Mouse (Mus musculus): ENCODE data around the gene Kcnf1. TPM values are rescaled to one million over a fixed set of nuclear protein-coding genes. Genes with fewer than 3 reads are reported as not detected.

Kcnf1 gene
- polyA plus RNA-seq, 1 experiment: 0.25 TPM

DNA sequence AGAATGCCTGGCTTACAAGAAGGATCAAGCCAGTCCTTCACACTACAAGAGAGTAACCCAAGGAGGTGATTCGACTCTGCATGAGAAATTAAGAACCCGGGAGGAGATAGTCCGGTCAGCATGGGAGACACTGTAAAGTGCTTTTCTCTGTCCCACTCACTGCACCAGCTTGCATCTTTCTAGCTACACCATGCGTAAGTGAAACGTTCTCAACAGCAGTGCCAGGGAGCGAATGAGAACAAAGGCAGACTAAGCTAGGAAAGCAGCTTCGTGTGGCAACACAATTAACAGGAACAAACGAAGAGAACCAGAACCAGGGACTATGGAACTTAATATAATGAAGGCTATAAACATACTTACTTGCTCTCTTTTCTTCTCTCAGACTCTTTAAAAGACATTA lies 41.7 kb upstream of the Kcnf1 start:
- no peak overlapping the region for H3K9ac ChIP-seq (ENCODE audit: low read depth, poor library complexity, severe bottlenecking)
- no peak overlapping the region for H3K27ac ChIP-seq (ENCODE audit: insufficient read depth, low read length)
- H3K36me3 ChIP-seq (ENCODE audit: control insufficient read depth, insufficient read depth, low read length, poor library complexity, severe bottlenecking): no peaks in the 10 kb centered on the region
- H3K4me1 ChIP-seq (ENCODE audit: control insufficient read depth, insufficient read depth, low read length): no peaks in the 10 kb centered on the region
- TF ChIP-seq POLR2A (IDR thresholded peaks at IDR 0.05; ENCODE audit: insufficient read depth, low read length) (no peak), CTCF (IDR thresholded peaks at IDR 0.05; ENCODE audit: low read depth, low read length) (no peak), EP300 (IDR thresholded peaks at IDR 0.05; ENCODE audit: insufficient read depth, low read depth, low read length) (no peak)
- H3K9me3 ChIP-seq (replicated peaks; ENCODE audit: control insufficient read depth, insufficient read depth, low read length, poor library complexity, severe bottlenecking): 0 out of 2 replicates have a peak, but pooled peaks cover 2% of the 10 kb centered on the region
- no peaks in the 10 kb centered on the region for H3K27me3 ChIP-seq (ENCODE audit: control insufficient read depth, insufficient read depth, low read length, poor library complexity, severe bottlenecking)
- no peak overlapping the region for H3K4me3 ChIP-seq (ENCODE audit: low read depth, low read length)

DNA sequence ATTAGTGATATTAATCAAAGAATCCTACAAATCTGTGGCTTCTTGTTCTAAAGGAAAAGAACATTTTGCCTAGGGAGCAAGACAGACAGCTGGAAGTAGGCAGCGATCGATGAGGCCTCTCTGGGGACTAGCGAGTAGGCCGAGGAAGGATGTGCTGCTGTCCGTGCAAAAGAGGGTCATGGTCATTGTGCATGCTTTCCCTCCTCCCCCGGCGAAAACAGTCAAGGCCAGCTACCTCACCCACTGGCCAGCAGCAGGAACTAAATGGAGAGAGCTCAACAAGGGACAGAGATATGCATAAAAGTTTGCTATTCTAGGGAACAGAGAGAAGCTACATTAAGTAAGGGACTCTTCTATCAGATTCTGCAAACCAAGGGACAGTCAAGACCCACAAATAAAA lies 39.1 kb upstream of the Kcnf1 start:
- Histone ChIP-seq H3K4me3 (ENCODE audit: low read depth, low read length) (no peak overlapping the region), H3K36me3 (ENCODE audit: control insufficient read depth, insufficient read depth, low read length, poor library complexity, severe bottlenecking) (no peaks in the 10 kb centered on the region), H3K9ac (ENCODE audit: low read depth, poor library complexity, severe bottlenecking) (no peak overlapping the region), H3K27ac (ENCODE audit: insufficient read depth, low read length) (no peak overlapping the region), H3K9me3 (replicated peaks; ENCODE audit: control insufficient read depth, insufficient read depth, low read length, poor library complexity, severe bottlenecking) (0 out of 2 replicates have a peak, but pooled peaks cover 2% of the 10 kb centered on the region), H3K27me3 (ENCODE audit: control insufficient read depth, insufficient read depth, low read length, poor library complexity, severe bottlenecking) (no peaks in the 10 kb centered on the region), H3K4me1 (ENCODE audit: control insufficient read depth, insufficient read depth, low read length) (no peaks in the 10 kb centered on the region)
- no peak for TF ChIP-seq CTCF (IDR thresholded peaks at IDR 0.05; ENCODE audit: low read depth, low read length)
- TF ChIP-seq POLR2A (IDR thresholded peaks at IDR 0.05; ENCODE audit: insufficient read depth, low read length): no peak
- no peak for TF ChIP-seq EP300 (IDR thresholded peaks at IDR 0.05; ENCODE audit: insufficient read depth, low read depth, low read length)

DNA sequence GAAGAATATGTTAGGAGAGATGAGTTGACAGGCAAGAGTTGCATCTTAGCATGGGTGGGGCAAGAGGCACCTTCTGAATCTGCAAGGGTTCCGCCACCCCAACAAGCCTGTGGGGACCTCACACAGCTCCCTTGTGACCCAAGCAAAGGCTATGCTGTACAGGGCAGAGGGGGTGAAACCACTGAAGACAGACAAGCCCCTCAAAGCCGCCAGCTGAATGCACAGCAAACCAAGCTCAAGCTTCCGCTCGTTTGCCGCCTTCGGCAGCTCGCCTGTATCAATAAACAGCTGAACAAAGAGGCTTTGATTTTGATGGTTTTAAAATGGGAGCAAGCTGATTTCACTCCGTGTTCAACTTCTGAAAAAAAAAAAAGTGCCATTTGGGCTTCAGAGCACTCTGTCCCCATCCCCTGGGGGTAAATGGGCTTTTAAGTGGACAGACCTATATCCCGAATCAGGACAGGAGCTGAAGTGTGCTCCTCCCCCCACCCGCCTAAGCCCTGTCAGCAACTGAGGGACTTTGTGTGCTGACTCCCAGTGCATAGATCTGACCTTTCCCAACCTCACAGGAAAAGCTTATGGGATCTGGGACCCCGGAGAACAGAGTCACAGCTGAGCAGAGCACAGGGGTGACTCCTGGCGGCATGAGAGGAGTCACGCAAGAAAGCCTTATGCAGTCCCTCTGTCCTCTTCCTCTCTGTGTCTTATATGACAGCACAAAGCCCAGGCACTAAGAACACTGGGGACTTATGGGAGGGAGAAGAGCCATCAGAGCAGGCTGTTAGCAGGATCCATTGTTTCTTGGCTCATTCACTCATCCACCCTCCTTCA lies 26.0 kb upstream of the Kcnf1 start:
- Histone ChIP-seq H3K4me1 (ENCODE audit: control insufficient read depth, insufficient read depth, low read length) (no peaks in the 10 kb centered on the region), H3K9me3 (replicated peaks; ENCODE audit: control insufficient read depth, insufficient read depth, low read length, poor library complexity, severe bottlenecking) (no peaks in the 10 kb centered on the region), H3K27ac (ENCODE audit: insufficient read depth, low read length) (no peak overlapping the region), H3K36me3 (ENCODE audit: control insufficient read depth, insufficient read depth, low read length, poor library complexity, severe bottlenecking) (no peaks in the 10 kb centered on the region), H3K4me3 (ENCODE audit: low read depth, low read length) (no peak overlapping the region), H3K27me3 (ENCODE audit: control insufficient read depth, insufficient read depth, low read length, poor library complexity, severe bottlenecking) (no peaks in the 10 kb centered on the region), H3K9ac (ENCODE audit: low read depth, poor library complexity, severe bottlenecking) (no peak overlapping the region)
- TF ChIP-seq POLR2A (IDR thresholded peaks at IDR 0.05; ENCODE audit: insufficient read depth, low read length) (no peak), EP300 (IDR thresholded peaks at IDR 0.05; ENCODE audit: insufficient read depth, low read depth, low read length) (no peak), CTCF (IDR thresholded peaks at IDR 0.05; ENCODE audit: low read depth, low read length) (no peak)

- no peaks in the 10 kb centered on the region for H3K36me3 ChIP-seq (ENCODE audit: control insufficient read depth, insufficient read depth, low read length, poor library complexity, severe bottlenecking)
- no peak overlapping the region for H3K27ac ChIP-seq (ENCODE audit: insufficient read depth, low read length)
- TF ChIP-seq POLR2A (IDR thresholded peaks at IDR 0.05; ENCODE audit: insufficient read depth, low read length) (no peak), CTCF (IDR thresholded peaks at IDR 0.05; ENCODE audit: low read depth, low read length) (no peak), EP300 (IDR thresholded peaks at IDR 0.05; ENCODE audit: insufficient read depth, low read depth, low read length) (no peak)
- H3K9me3 ChIP-seq (replicated peaks; ENCODE audit: control insufficient read depth, insufficient read depth, low read length, poor library complexity, severe bottlenecking): no peaks in the 10 kb centered on the region
- no peaks in the 10 kb centered on the region for H3K27me3 ChIP-seq (ENCODE audit: control insufficient read depth, insufficient read depth, low read length, poor library complexity, severe bottlenecking)
- no peak overlapping the region for H3K4me3 ChIP-seq (ENCODE audit: low read depth, low read length)
- H3K4me1 ChIP-seq (ENCODE audit: control insufficient read depth, insufficient read depth, low read length): no peaks in the 10 kb centered on the region
- H3K9ac ChIP-seq (ENCODE audit: low read depth, poor library complexity, severe bottlenecking): no peak overlapping the region
These were observed 21.9 kb upstream of the Kcnf1 start for GRCm38 (mm10) chr12:17198621-17199020.

GRCm38 (mm10) chr12:17194140-17194539 lies 17.5 kb upstream of the Kcnf1 start:
- H3K4me1 ChIP-seq (ENCODE audit: control insufficient read depth, insufficient read depth, low read length): no peaks in the 10 kb centered on the region
- no peaks in the 10 kb centered on the region for H3K36me3 ChIP-seq (ENCODE audit: control insufficient read depth, insufficient read depth, low read length, poor library complexity, severe bottlenecking)
- H3K9ac ChIP-seq (ENCODE audit: low read depth, poor library complexity, severe bottlenecking): no peak overlapping the region
- H3K27me3 ChIP-seq (ENCODE audit: control insufficient read depth, insufficient read depth, low read length, poor library complexity, severe bottlenecking): no peaks in the 10 kb centered on the region
- H3K9me3 ChIP-seq (replicated peaks; ENCODE audit: control insufficient read depth, insufficient read depth, low read length, poor library complexity, severe bottlenecking): no peaks in the 10 kb centered on the region
- H3K27ac ChIP-seq (ENCODE audit: insufficient read depth, low read length): no peak overlapping the region
- TF ChIP-seq EP300 (IDR thresholded peaks at IDR 0.05; ENCODE audit: insufficient read depth, low read depth, low read length) (no peak), POLR2A (IDR thresholded peaks at IDR 0.05; ENCODE audit: insufficient read depth, low read length) (no peak), CTCF (IDR thresholded peaks at IDR 0.05; ENCODE audit: low read depth, low read length) (no peak)
- H3K4me3 ChIP-seq (ENCODE audit: low read depth, low read length): no peak overlapping the region

- TF ChIP-seq CTCF (IDR thresholded peaks at IDR 0.05; ENCODE audit: low read depth, low read length) (no peak), EP300 (IDR thresholded peaks at IDR 0.05; ENCODE audit: insufficient read depth, low read depth, low read length) (no peak), POLR2A (IDR thresholded peaks at IDR 0.05; ENCODE audit: insufficient read depth, low read length) (no peak)
- H3K27ac ChIP-seq (ENCODE audit: insufficient read depth, low read length): no peak overlapping the region
- no peaks in the 10 kb centered on the region for H3K36me3 ChIP-seq (ENCODE audit: control insufficient read depth, insufficient read depth, low read length, poor library complexity, severe bottlenecking)
- H3K9me3 ChIP-seq (replicated peaks; ENCODE audit: control insufficient read depth, insufficient read depth, low read length, poor library complexity, severe bottlenecking): no peaks in the 10 kb centered on the region
- H3K27me3 ChIP-seq (ENCODE audit: control insufficient read depth, insufficient read depth, low read length, poor library complexity, severe bottlenecking): no peaks in the 10 kb centered on the region
- H3K9ac ChIP-seq (ENCODE audit: low read depth, poor library complexity, severe bottlenecking): no peak overlapping the region
- H3K4me1 ChIP-seq (ENCODE audit: control insufficient read depth, insufficient read depth, low read length): no peaks in the 10 kb centered on the region
- no peak overlapping the region for H3K4me3 ChIP-seq (ENCODE audit: low read depth, low read length)
These were observed 16.6 kb upstream of the Kcnf1 start for GRCm38 (mm10) chr12:17193311-17193710.

Measured in ES-Bruce4 (cell line).